Mouse (Mus musculus) cerebellum, adult 11-12 months (tissue): ENCODE measurements around the gene Cenpx.
A peak's percentile ranks its signal among the peaks of the same experiment; 100 is the strongest.
"Not testable (repeated sequence)": the region's sequence is repeated elsewhere in the genome, so short reads cannot be mapped to it uniquely, and the experiment has no call there.

Source experiments
- DNase-seq: peaks from one replicate; pipeline ENCODE4 v3.0.0; 2022

Cenpx gene

DNA sequence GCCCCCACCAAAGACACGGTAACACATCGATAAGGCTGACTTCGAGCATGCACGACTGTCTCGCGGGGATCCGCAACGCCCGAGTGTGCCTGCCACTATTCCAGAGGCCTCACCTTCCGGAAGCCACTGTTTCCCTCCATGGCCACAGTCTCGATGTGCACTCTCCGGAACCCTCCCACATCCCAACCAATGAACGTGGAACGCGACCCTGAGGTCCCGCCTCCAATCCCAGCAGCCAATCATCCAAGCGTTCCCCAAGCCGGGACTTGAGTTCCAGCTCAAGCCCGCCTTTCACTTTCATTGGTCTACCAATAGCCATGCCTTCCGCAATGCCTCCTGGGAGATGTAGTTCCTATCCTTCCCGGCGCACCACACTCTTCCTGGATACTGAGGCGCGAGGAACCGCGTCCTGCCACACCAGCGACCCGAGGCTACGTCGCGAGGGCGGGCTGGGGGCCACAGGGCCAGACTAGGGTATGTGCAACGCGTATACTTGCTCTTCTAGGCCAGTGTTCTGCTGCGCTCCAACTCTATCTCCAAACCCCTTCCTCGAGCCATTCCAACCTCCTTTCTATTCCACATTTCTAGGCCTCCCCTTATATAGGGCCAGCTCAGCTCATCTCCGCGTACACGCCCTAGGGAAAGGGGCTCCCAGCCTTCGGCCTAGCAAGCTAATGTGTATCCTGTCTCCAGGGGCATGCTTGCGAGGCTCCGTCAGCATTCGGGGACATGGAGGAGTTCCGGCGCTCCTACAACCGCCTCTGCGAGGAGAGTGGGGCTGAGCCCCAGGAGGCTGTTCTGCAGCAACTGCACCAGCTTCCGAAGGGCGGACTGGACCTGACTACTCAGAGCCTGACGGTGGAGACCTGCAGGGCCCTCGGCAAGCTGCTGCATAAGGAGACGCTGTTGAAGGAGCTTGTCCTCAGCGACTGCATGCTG, at the start of gene Cenpx, which contains the start of gene Lrrc45:
Gene Cenpx (minus strand): TSS at position 159 of the 939 bp plus-strand sequence.
Gene Lrrc45 (plus strand): TSS at position 346 of the 939 bp plus-strand sequence.
- peak; percentile 97 for DNase-seq

- DNase-seq, result not testable (repeated sequence)
These were observed 49.1 kb upstream of the Cenpx start, which contains the start of gene Hmga1b for GRCm38 (mm10) chr11:120762672-120763041. TSS of gene Hmga1b (plus strand) at chr11:120762794.

DNA sequence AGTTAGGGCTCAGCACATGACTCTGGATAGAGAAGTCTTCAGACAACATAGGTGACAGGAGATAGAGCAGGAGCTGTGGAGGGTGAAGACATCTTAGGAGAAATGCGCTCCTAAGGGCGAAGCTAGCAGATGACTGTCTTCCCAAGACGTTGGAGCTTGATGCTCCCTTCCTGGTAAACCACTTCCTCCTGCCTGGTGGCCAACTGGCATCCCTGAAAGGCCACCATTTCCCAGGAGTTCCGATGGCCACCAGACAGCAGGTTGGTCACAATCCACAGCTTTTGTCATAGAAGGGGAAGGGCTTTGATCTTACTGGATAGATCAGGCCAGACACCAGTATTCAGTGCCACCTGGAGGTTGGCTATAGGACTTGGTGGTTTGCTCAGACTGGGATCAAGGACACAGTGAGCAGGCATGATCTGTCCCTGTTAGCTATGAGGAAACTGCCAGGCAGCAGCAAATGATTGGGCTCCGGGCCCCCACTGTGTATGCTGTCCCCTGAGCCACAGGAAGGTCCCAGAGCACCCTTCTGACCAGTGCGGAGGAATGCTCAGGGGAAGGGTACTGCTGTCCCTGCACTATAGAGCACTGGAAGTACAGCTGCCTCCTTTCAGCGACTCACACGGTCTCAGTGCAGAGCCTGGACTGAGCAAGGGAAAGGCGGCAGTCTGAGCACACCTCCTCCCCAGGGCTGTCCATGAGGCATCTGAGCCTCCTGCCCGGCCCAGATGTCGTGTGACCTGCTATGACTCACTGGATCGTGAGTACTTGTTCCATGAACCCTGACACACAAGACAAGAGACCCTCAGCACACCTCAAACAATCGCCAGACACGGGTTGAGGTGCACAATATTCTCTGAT, 48.5 kb upstream of the Cenpx start:
- no peak for DNase-seq

- DNase-seq, result no peak
These were observed 46.7 kb upstream of the Cenpx start for GRCm38 (mm10) chr11:120760236-120760635.

- no peak for DNase-seq
These were observed 38.1 kb upstream of the Cenpx start for GRCm38 (mm10) chr11:120751606-120752005.

GRCm38 (mm10) chr11:120749430-120749829, 35.9 kb upstream of the Cenpx start:
- DNase-seq, result no peak

DNA sequence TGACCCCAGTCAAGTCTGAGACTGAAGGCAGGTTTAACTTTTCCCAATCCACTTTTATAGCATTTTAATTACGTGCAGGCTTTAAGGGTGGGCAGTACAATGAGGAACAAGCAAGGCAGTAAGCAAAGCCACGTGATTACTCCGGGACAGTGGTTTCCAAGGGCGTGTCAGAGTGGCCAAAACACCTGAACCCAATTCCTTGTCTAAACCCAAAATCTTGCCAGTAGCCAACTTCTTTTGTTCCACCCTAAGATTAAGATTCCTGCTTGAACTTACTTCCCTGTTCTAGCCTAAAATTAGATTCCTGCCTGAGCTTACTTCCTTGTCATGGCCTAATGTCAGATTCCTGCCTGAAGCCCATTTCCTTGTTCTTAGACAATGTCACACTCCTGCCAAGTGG, 34.4 kb upstream of the Cenpx start:
- DNase-seq, result no peak

GRCm38 (mm10) chr11:120744121-120744701, 30.7 kb upstream of the Cenpx start:
- no peak for DNase-seq

- DNase-seq, result no peak
These were observed 27.4 kb upstream of the Cenpx start for GRCm38 (mm10) chr11:120740981-120741380.

- DNase-seq, result no peak
These were observed 22.9 kb upstream of the Cenpx start for GRCm38 (mm10) chr11:120736424-120736823.

DNA sequence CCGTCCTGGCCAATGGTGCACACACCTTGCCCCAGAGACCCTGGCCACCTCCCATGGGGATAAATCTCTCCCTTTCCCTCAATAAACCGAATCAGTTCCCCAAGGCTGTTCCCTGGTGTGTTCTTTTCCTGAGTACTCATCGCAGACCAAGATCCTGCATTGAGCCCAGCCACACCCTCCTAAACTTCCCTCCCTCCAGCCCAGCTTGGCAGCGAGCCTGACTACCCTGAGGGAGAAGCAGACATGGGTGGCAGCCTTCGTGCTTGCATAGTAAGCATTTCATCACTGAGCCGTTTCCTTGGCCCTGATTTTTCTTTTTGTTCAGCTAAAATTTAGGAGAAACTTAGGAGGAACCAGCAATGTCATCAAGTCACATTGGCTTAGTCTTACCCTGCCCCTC, 20.0 kb upstream of the Cenpx start:
- DNase-seq, result no peak

GRCm38 (mm10) chr11:120731858-120732680, 18.5 kb upstream of the Cenpx start, which contains the start of gene Cbr2:
TSS of gene Cbr2 (minus strand) at chr11:120732114.
- DNase-seq, result no peak

- DNase-seq, result no peak
These were observed 17.9 kb upstream of the Cenpx start for GRCm38 (mm10) chr11:120731395-120731794.

- no peak for DNase-seq
These were observed 16.9 kb upstream of the Cenpx start for GRCm38 (mm10) chr11:120730331-120730870.

GRCm38 (mm10) chr11:120729432-120730050, 16.0 kb upstream of the Cenpx start:
- DNase-seq, result not testable (repeated sequence)

GRCm38 (mm10) chr11:120728530-120729240, 15.1 kb upstream of the Cenpx start:
- DNase-seq, result no peak

- DNase-seq, result no peak
These were observed 14.0 kb upstream of the Cenpx start for GRCm38 (mm10) chr11:120727564-120727963.

DNA sequence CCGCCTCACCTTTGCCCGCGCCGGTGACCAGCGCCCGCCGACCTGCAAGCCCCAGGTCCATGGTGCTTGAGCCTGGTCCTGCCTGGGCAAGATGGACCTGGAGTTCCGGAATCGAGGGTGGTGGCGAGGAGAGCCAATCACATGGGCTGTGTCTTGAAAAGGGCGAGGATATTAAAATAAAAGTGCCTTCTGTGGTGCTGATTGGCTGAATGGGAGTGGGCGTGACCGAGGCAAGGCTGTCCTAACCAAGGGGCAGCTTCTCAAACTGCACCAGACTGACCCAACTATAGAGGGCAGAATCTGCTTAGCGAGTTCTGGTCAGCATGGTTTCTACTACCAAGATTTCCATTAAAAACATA, 13.6 kb upstream of the Cenpx start, which contains the start of gene Dcxr:
Gene Dcxr (minus strand): TSS at position 113 of the 359 bp plus-strand sequence.
- peak; percentile 87 for DNase-seq

GRCm38 (mm10) chr11:120726243-120727168, 13.0 kb upstream of the Cenpx start:
- no peak for DNase-seq
